Mouse (Mus musculus) G1E (cell line): ENCODE data around the gene Lamtor5. TPM values are rescaled to one million over a fixed set of nuclear protein-coding genes. Genes with fewer than 3 reads are reported as not detected.

Experiments
- ATAC-seq: 2 replicates; pipeline ENCODE4 v1.8.0; 2016; ENCODE audit warnings: mild to moderate bottlenecking; ENCODE audit not compliant: insufficient number of reproducible peaks, poor library complexity, low FRiP score, severe bottlenecking; ENCODE audit errors: extremely low read depth
- DNase-seq: peaks from one replicate; pipeline ENCODE4 v3.0.0; 2012; ENCODE audit warnings: low spot score
- H3K27me3 ChIP-seq: 2 replicates; pipeline ENCODE4 v1.6.1; 2012; ENCODE audit warnings: mild to moderate bottlenecking, low read length, inconsistent platforms; ENCODE audit not compliant: insufficient read depth
- H3K36me3 ChIP-seq: replicated peaks from 2 replicates; pipeline ENCODE3; 2012; ENCODE audit warnings: mild to moderate bottlenecking, inconsistent platforms
- H3K4me1 ChIP-seq: 2 replicates; pipeline ENCODE4 v1.6.1; 2012; ENCODE audit warnings: low read depth, low read length, inconsistent platforms, mixed read lengths; ENCODE audit not compliant: insufficient read depth
- H3K4me3 ChIP-seq: 2 replicates; pipeline ENCODE4 v1.5.1; 2012; ENCODE audit warnings: low read depth, mild to moderate bottlenecking, inconsistent platforms, low read length, moderate library complexity, mixed read lengths
- H3K9me3 ChIP-seq: replicated peaks from 2 replicates; pipeline ENCODE4 v1.6.1; 2012; ENCODE audit warnings: inconsistent platforms
- CTCF ChIP-seq: IDR thresholded peaks from 2 replicates; pipeline ENCODE4 v1.5.1; 2012; ENCODE audit warnings: low read depth, low read length, inconsistent platforms, mixed read lengths
- GATA1 ChIP-seq: IDR thresholded peaks from 2 replicates; pipeline ENCODE4 v1.6.1; 2012; ENCODE audit warnings: borderline replicate concordance, low read length, inconsistent platforms, mixed read lengths
- GATA2 ChIP-seq: IDR thresholded peaks from 2 replicates; pipeline ENCODE4 v1.6.1; 2012; ENCODE audit warnings: low read depth, low read length, inconsistent platforms, borderline replicate concordance
- POLR2AphosphoS5 ChIP-seq: IDR thresholded peaks from 2 replicates; pipeline ENCODE4 v1.6.1; 2012; ENCODE audit warnings: low read depth, low read length, inconsistent platforms; ENCODE audit not compliant: insufficient replicate concordance
- TAL1 ChIP-seq: conservative IDR thresholded peaks from 2 replicates; pipeline ENCODE4 v1.6.1; 2012; ENCODE audit warnings: low read depth, low read length, inconsistent platforms, mixed read lengths
- polyA plus RNA-seq: library from polyadenylated mRNA; stranded (reverse); fragments of >175 nt; gene quantifications from 2 replicates; pipeline ENCODE4 v1.2.3, GENCODE M21; 2012
- total RNA-seq, 2 experiments: library from RNA; stranded (forward) in 1 of 2; stranded (reverse) in 1 of 2; fragments of 200-1000 nt in 1 of 2; fragments of >200 nt in 1 of 2; fragmentation: Nextera tagmentation in 1 of 2; gene quantifications; 2 replicates each; pipeline ENCODE4 v1.2.3; 2014 to 2017

The Lamtor5 gene
- total and polyA plus RNA-seq, 3 experiments, result 26.8 to 91.4 (median 50.3) TPM

DNA sequence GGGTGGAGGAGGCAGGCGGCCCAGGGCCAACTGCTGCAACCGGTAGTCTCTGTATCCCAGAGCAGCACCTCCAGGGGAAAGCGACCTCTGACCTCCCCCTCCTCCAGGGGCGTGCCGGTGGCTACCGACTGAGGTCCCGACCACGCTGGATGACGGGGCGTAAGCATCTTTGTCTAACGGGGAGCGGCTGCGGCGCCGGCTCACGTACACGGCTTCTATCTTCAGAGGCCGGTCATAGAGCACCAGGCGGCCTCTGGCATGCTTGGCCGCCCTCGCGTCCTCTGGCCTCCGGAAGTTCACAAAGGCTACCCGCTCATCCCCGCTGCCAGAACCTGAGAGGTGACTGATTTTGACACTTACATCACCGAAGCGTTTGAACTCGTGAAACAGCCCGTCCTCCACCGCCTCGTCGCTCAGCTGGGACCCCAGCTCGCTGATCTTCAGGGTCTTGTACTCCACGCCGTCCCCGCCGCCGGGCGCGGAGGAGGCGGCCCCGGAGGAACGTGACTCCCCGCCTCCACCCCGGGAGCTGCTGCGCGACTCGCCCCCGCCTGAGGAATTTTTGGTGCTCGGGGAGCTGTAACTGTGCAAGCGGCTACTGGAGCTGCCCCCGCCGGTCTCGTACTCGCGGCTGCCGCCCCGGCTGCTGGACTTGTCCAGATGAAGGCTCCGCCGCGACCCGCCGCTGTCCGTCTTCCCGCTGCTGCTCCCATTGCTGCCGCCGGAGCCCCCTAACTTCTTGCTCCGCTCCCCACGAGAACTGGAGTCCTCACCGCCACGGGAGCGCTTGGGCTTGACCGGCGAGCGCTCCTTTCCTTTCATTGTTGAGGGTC lies 53.7 kb downstream of the Lamtor5 start:
- Histone ChIP-seq H3K27me3 (no peaks in the 10 kb centered on the region), H3K4me1 (peaks cover 32% of the 10 kb centered on the region), H3K4me3 (peak overlapping the region; percentile 86), H3K9me3 (no peaks in the 10 kb centered on the region), H3K36me3 (peaks cover 29% of the 10 kb centered on the region)
- DNase-seq, result peak; percentile 37
- no peak for ATAC-seq
- TF ChIP-seq TAL1, result no peak
- no peak for TF ChIP-seq GATA2

DNA sequence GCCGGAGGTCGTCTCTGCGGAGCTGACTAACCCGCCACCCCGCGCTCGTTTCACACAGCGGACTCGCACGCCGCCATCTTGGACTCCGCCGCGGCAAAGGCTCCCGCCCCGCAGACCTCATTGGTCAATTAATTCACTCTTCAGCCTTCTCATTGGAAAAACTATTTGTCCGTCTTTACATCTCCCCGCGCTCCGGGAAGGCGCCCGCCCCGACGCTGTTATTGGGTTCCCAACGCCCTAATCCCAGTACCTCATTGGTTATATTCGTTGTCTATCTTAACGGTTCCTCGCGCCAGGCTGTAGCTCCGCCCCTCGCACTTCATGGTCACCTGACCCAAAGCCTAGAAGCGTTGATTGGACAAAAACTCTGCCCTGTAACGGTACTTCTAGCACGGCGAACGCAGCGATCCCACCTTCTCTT lies 54.3 kb downstream of the Lamtor5 start:
- Histone ChIP-seq H3K4me3 (peak overlapping the region; percentile 86), H3K9me3 (no peaks in the 10 kb centered on the region), H3K36me3 (peaks cover 26% of the 10 kb centered on the region), H3K4me1 (peaks cover 31% of the 10 kb centered on the region), H3K27me3 (no peaks in the 10 kb centered on the region)
- TF ChIP-seq TAL1 (no peak), POLR2AphosphoS5 (no peak), CTCF (no peak), GATA2 (no peak), GATA1 (no peak)
- DNase-seq (peak; percentile 96), ATAC-seq (peak; percentile 86)

Other genes starting within 250 kb of the Lamtor5 start
- gene Kcna3, start 242.7 kb upstream of the Lamtor5 start, total RNA-seq (2014; fragmentation: Nextera tagmentation), result not detected in 2 replicates
- not detected in 2 replicates for gene Kcna3, start 242.7 kb upstream of the Lamtor5 start, total RNA-seq (2017)
- gene Kcna3, start 242.7 kb upstream of the Lamtor5 start, polyA plus RNA-seq, result not detected in 2 replicates
- gene Kcna2, start 177.7 kb upstream of the Lamtor5 start, total RNA-seq (2014; fragmentation: Nextera tagmentation), result not detected in 2 replicates
- under 0.01 and 0.11 TPM in 2 replicates for gene Kcna2, start 177.7 kb upstream of the Lamtor5 start, total RNA-seq (2017)
- not detected in 2 replicates for gene Kcna2, start 177.7 kb upstream of the Lamtor5 start, polyA plus RNA-seq
- gene Kcna10, start 95.8 kb upstream of the Lamtor5 start, total RNA-seq (2014; fragmentation: Nextera tagmentation), result not detected in 2 replicates
- 0.05 TPM in 1 of 2 replicates, not detected in the other for gene Kcna10, start 95.8 kb upstream of the Lamtor5 start, total RNA-seq (2017)
- gene Kcna10, start 95.8 kb upstream of the Lamtor5 start, polyA plus RNA-seq, result not detected in 2 replicates
- gene Cym, start 57.1 kb upstream of the Lamtor5 start, total RNA-seq (2014; fragmentation: Nextera tagmentation), result not detected in 2 replicates
- not detected in 2 replicates for gene Cym, start 57.1 kb upstream of the Lamtor5 start, total RNA-seq (2017)
- not detected in 2 replicates for gene Cym, start 57.1 kb upstream of the Lamtor5 start, polyA plus RNA-seq
- gene A630076J17Rik, start 48.2 kb upstream of the Lamtor5 start, total RNA-seq (2014; fragmentation: Nextera tagmentation), result not detected in 2 replicates
- gene A630076J17Rik, start 48.2 kb upstream of the Lamtor5 start, total RNA-seq (2017), result 0.06 TPM in 1 of 2 replicates, not detected in the other
- gene A630076J17Rik, start 48.2 kb upstream of the Lamtor5 start, polyA plus RNA-seq, result not detected in 2 replicates
- not detected in 2 replicates for gene Prok1, start 39.2 kb upstream of the Lamtor5 start, total RNA-seq (2014; fragmentation: Nextera tagmentation)
- 0.06 and 0.11 TPM in 2 replicates for gene Prok1, start 39.2 kb upstream of the Lamtor5 start, total RNA-seq (2017)
- 0.04 TPM in 1 of 2 replicates, not detected in the other for gene Prok1, start 39.2 kb upstream of the Lamtor5 start, polyA plus RNA-seq
- not detected in 2 replicates for gene Slc16a4, start 12.4 kb downstream of the Lamtor5 start, total RNA-seq (2014; fragmentation: Nextera tagmentation)
- 0.22 and 0.29 TPM in 2 replicates for gene Slc16a4, start 12.4 kb downstream of the Lamtor5 start, total RNA-seq (2017)
- gene Slc16a4, start 12.4 kb downstream of the Lamtor5 start, polyA plus RNA-seq, result not detected in 2 replicates
- gene Rbm15, start 54.8 kb downstream of the Lamtor5 start, total RNA-seq (2014; fragmentation: Nextera tagmentation), result 105 and 113 TPM in 2 replicates
- gene Rbm15, start 54.8 kb downstream of the Lamtor5 start, total RNA-seq (2017), result 42.7 and 50.0 TPM in 2 replicates
- gene Rbm15, start 54.8 kb downstream of the Lamtor5 start, polyA plus RNA-seq, result 5.2 and 5.9 TPM in 2 replicates
- gene Kcnc4, start 180.7 kb downstream of the Lamtor5 start, total RNA-seq (2014; fragmentation: Nextera tagmentation), result not detected in 2 replicates
- gene Kcnc4, start 180.7 kb downstream of the Lamtor5 start, total RNA-seq (2017), result 0.06 and 0.11 TPM in 2 replicates
- gene Kcnc4, start 180.7 kb downstream of the Lamtor5 start, polyA plus RNA-seq, result not detected in 2 replicates
- 1.2 TPM in 1 of 2 replicates, not detected in the other for gene Slc6a17, start 239.2 kb downstream of the Lamtor5 start, total RNA-seq (2014; fragmentation: Nextera tagmentation)
- gene Slc6a17, start 239.2 kb downstream of the Lamtor5 start, total RNA-seq (2017), result 0.11 and 0.12 TPM in 2 replicates
- gene Slc6a17, start 239.2 kb downstream of the Lamtor5 start, polyA plus RNA-seq, result not detected in 2 replicates